Mouse (Mus musculus) kidney, postnatal 36 days (tissue): ENCODE results near the gene Cacna1b.

Source experiments
- DNase-seq, 2 experiments: peaks; one replicate each; pipeline ENCODE4 v3.0.0; 2021 to 2022; ENCODE audit warnings: mixed read lengths in 2 of 2

Gene Cacna1b

GRCm38 (mm10) chr2:24717963-24718362 is 45.0 kb downstream of the Cacna1b start:
- DNase-seq, result no peak

- DNase-seq, result no peak
Measured at GRCm38 (mm10) chr2:24717461-24717860, 45.5 kb downstream of the Cacna1b start.

GRCm38 (mm10) chr2:24705929-24706328 is 57.0 kb downstream of the Cacna1b start:
- DNase-seq, result no peak

GRCm38 (mm10) chr2:24702208-24702957 is 60.6 kb downstream of the Cacna1b start:
- DNase-seq, result no peak

GRCm38 (mm10) chr2:24697281-24697980 is 65.5 kb downstream of the Cacna1b start:
- no peak for DNase-seq

GRCm38 (mm10) chr2:24692371-24692770 is 70.6 kb downstream of the Cacna1b start:
- no peak for DNase-seq

GRCm38 (mm10) chr2:24690356-24690755 is 72.6 kb downstream of the Cacna1b start:
- DNase-seq, result no peak

GRCm38 (mm10) chr2:24685347-24685746 is 77.6 kb downstream of the Cacna1b start:
- no peak for DNase-seq

- DNase-seq, result no peak
Measured at GRCm38 (mm10) chr2:24684796-24685195, 78.2 kb downstream of the Cacna1b start.

GRCm38 (mm10) chr2:24683266-24683665 is 79.7 kb downstream of the Cacna1b start:
- no peak for DNase-seq

- DNase-seq, result no peak
Measured at GRCm38 (mm10) chr2:24680731-24681130, 82.2 kb downstream of the Cacna1b start.

GRCm38 (mm10) chr2:24680176-24680575 is 82.8 kb downstream of the Cacna1b start:
- no peak for DNase-seq

GRCm38 (mm10) chr2:24679012-24679651 is 83.8 kb downstream of the Cacna1b start:
- DNase-seq, result peak in 1 of 2 experiments; percentile 60

GRCm38 (mm10) chr2:24678538-24678937 is 84.4 kb downstream of the Cacna1b start:
- no peak for DNase-seq

- DNase-seq, result no peak
Measured at GRCm38 (mm10) chr2:24678110-24678509, 84.8 kb downstream of the Cacna1b start.

- DNase-seq, result no peak
Measured at GRCm38 (mm10) chr2:24677629-24678028, 85.3 kb downstream of the Cacna1b start.

GRCm38 (mm10) chr2:24674432-24675006 is 88.4 kb downstream of the Cacna1b start:
- DNase-seq, result no peak

GRCm38 (mm10) chr2:24668598-24668997 is 94.4 kb downstream of the Cacna1b start:
- no peak for DNase-seq

- peak in 1 of 2 experiments; percentile 4 for DNase-seq
Measured at GRCm38 (mm10) chr2:24664678-24665257, 98.2 kb downstream of the Cacna1b start.

- no peak for DNase-seq
Measured at GRCm38 (mm10) chr2:24659150-24659775, 103.7 kb downstream of the Cacna1b start.

- no peak for DNase-seq
Measured at GRCm38 (mm10) chr2:24648503-24648902, 114.4 kb downstream of the Cacna1b start.

GRCm38 (mm10) chr2:24646452-24647146 is 116.4 kb downstream of the Cacna1b start:
- no peak for DNase-seq
